Mouse (Mus musculus): Measurements from ENCODE around the gene Ankdd1b.

DNA sequence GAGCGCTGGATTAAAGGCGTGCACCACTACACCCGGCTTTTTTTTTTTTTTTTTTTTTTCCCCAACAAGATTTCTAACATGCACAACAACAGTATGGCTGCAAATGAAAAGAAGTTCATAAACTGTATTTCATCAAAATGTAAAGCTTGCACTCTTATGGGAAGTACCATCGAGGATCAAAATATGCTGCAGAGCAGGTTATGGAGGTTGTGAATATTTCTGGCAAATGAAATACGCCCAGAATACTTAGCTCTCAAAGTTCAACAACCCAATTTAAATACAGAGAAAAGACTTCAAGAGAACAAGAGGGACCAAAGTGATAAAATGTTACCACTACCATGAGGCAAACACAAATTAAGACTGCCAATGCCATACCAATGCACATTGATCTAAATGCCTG lies 2.3 kb downstream of the Ankdd1b start:
- TF ChIP-seq CTCF (IDR thresholded peaks at IDR 0.05; ENCODE audit: low read depth) (no peak), EP300 (IDR thresholded peaks at IDR 0.05; ENCODE audit: low read depth) (no peak)
